Mouse (Mus musculus) stomach, postnatal 0 days (tissue): ENCODE data around the gene Slc2a4.

Experiments used
- CTCF ChIP-seq: IDR thresholded peaks from 2 replicates; pipeline ENCODE4 v1.5.1; 2016; ENCODE audit warnings: antibody characterized with exemption, low read depth, mild to moderate bottlenecking, moderate library complexity
- EP300 ChIP-seq: optimal IDR thresholded peaks from 2 replicates; pipeline ENCODE3; 2016; ENCODE audit warnings: antibody characterized with exemption

- TF ChIP-seq EP300: no peak
- TF ChIP-seq CTCF: no peak
These were observed 38.8 kb downstream of the Slc2a4 start for GRCm38 (mm10) chr11:69909174-69909573.
